Mouse (Mus musculus) heart, embryonic 13.5 days (tissue): ENCODE results near the gene Clca1. TPM values are rescaled to one million over a fixed set of nuclear protein-coding genes. Genes with fewer than 3 reads are reported as not detected.

ENCODE experiments used
- ATAC-seq: fragments of 200-750 bp; cut with Nextera tagmentation; 2 replicates; pipeline ENCODE4 v1.8.0; 2017; ENCODE audit warnings: moderate TSS enrichment; ENCODE audit not compliant: insufficient number of reproducible peaks, low FRiP score, low TSS enrichment; ENCODE audit errors: extremely low read depth
- H3K27ac ChIP-seq: fragments of 300-500 bp; sonication (generic); replicated peaks from 2 replicates; pipeline ENCODE4 v1.5.1; 2015; ENCODE audit warnings: moderate library complexity, mild to moderate bottlenecking, inconsistent platforms
- H3K27me3 ChIP-seq: fragments of 300-500 bp; sonication (generic); replicated peaks from 2 replicates; pipeline ENCODE4 v1.6.1; 2015; ENCODE audit warnings: mild to moderate bottlenecking, inconsistent platforms
- H3K36me3 ChIP-seq: fragments of 300-500 bp; sonication (generic); 2 replicates; pipeline ENCODE4 v1.6.1; 2015; ENCODE audit warnings: mild to moderate bottlenecking, inconsistent platforms
- H3K4me1 ChIP-seq: fragments of 300-500 bp; sonication (generic); 2 replicates; pipeline ENCODE4 v1.6.1; 2015; ENCODE audit warnings: inconsistent platforms
- H3K4me2 ChIP-seq: fragments of 300-500 bp; sonication (generic); 2 replicates; pipeline ENCODE4 v1.6.1; 2015; ENCODE audit warnings: inconsistent platforms, mild to moderate bottlenecking, moderate library complexity
- H3K4me3 ChIP-seq: fragments of 300-500 bp; sonication (generic); 2 replicates; pipeline ENCODE4 v1.5.1; 2015; ENCODE audit warnings: moderate library complexity, mild to moderate bottlenecking, inconsistent platforms
- H3K9ac ChIP-seq: fragments of 300-500 bp; sonication (generic); 2 replicates; pipeline ENCODE4 v1.6.1; 2015; ENCODE audit warnings: inconsistent platforms, mild to moderate bottlenecking, moderate library complexity
- H3K9me3 ChIP-seq: fragments of 300-500 bp; sonication (generic); 2 replicates; pipeline ENCODE4 v1.6.1; 2016; ENCODE audit warnings: inconsistent platforms
- WGBS: fragments of 180-500 bp; shearing (Covaris S2); methylation state at CpG from one replicate; pipeline ENCODE4 v1.1.7; 2015; ENCODE audit warnings: mixed read lengths; 5-methylcytosine and 5-hydroxymethylcytosine counted together
- polyA plus RNA-seq: library from polyadenylated mRNA; unstranded; fragments of >200 nt; fragmentation: Nextera tagmentation; extraction: Ambion mirVana; gene quantifications from 2 replicates; pipeline ENCODE4 v1.2.1, GENCODE M21; 2015

The Clca1 gene
- polyA plus RNA-seq, 1 experiment from 2014 or later: not detected

DNA sequence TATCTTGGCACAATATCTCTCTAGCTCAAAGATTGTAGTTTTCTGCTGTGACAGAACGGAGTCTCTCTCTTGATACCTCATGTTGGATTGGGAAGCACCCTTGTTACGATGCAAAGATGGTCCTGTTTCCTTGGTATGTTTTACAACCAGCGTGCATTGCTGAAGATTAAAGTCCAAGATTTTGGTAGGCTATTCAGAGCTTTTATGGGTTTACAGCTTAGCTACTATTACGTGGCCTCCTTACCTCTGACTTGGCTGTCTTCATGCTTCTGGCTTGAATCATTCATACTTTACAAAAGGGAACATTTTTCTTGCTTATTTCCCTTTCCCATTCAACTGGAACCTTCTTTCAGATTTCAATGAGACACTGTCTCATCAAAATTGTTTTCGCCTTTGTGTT lies 39.5 kb downstream of the Clca1 start:
- 84% methylated on average over 5 of the region's 5 CpGs for WGBS
- no peak for ATAC-seq
- H3K9ac ChIP-seq: no peak overlapping the region
- H3K4me3 ChIP-seq: no peak overlapping the region
- H3K9me3 ChIP-seq: no peaks in the 10 kb centered on the region
- H3K4me1 ChIP-seq: no peaks in the 10 kb centered on the region
- no peaks in the 10 kb centered on the region for H3K27me3 ChIP-seq
- H3K27ac ChIP-seq: no peak overlapping the region
- H3K4me2 ChIP-seq: no peak overlapping the region
- H3K36me3 ChIP-seq: no peaks in the 10 kb centered on the region

DNA sequence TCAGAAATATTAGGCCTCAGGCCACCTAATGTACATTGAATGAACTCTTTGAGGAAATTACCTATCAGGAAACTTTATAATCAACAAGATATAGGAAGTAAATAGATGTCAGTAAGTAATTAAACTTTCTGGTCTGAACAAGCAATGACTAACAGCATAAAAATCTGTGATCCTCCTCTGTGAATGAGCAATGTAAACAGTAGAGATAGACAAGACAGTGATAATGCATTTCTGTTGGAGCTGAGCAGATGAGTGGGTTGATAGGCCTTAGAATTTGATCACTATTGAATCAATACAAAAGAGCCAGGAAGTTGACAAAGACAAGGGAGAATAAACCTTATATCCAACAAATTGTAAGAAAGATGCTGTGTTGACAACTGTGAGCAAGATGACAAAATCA lies 40.0 kb downstream of the Clca1 start:
- no peak for ATAC-seq
- Histone ChIP-seq H3K27ac (no peak overlapping the region), H3K4me1 (no peaks in the 10 kb centered on the region), H3K4me3 (no peak overlapping the region), H3K9ac (no peak overlapping the region), H3K27me3 (no peaks in the 10 kb centered on the region), H3K36me3 (no peaks in the 10 kb centered on the region), H3K9me3 (no peaks in the 10 kb centered on the region), H3K4me2 (no peak overlapping the region)

DNA sequence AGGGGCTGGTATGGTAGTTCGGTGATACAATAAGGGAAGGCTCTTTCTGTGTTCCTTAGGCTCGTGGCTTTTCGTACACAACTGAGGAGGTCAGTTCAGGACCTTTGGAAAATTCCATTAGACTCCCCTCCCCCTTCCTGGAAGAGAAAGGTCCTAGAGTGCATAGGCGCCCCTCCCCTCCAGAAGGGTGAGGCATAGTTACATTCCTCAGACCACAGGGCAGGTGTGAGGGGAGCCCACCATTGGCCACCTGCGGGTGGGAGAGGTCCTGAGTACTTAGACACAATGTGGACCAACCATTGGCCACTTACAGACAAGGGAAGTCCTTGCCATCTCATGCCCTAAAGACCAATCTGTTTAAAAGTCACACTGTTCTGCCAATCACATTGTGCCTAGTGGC lies 46.7 kb downstream of the Clca1 start:
- Histone ChIP-seq H3K9me3 (no peaks in the 10 kb centered on the region), H3K4me2 (no peak overlapping the region), H3K4me3 (no peak overlapping the region), H3K36me3 (no peaks in the 10 kb centered on the region), H3K27me3 (no peaks in the 10 kb centered on the region), H3K4me1 (no peaks in the 10 kb centered on the region), H3K27ac (no peak overlapping the region), H3K9ac (no peak overlapping the region)
- no peak; the same call in 1 of the 2 replicates for ATAC-seq
- 64% methylated on average over 5 of the region's 5 CpGs for WGBS

DNA sequence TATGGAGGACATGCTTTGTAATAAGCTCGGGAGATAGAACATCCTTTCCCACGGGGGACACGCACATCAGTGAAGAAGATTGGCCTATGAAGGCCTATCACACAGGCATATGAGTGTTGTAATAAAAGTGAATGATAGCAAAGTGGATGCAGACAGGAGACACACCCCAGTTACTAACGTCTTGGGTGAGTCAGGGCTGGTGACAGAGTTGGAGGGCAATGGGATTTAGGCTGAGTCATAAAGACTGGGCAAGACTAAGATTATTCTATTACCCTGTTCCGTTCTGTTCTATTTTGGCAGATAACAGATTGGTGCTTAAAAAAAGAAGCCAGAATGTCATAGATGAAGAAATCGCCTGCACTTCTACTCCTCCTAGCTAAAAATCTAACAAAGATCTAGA lies 52.0 kb downstream of the Clca1 start:
- no peak for ATAC-seq
- no peaks in the 10 kb centered on the region for H3K36me3 ChIP-seq
- H3K27ac ChIP-seq: no peak overlapping the region
- no peaks in the 10 kb centered on the region for H3K9me3 ChIP-seq
- H3K27me3 ChIP-seq: no peaks in the 10 kb centered on the region
- H3K4me1 ChIP-seq: no peaks in the 10 kb centered on the region
- H3K9ac ChIP-seq: no peak overlapping the region
- H3K4me3 ChIP-seq: no peak overlapping the region
- WGBS: 67% methylated on average over 6 of the region's 6 CpGs
- no peak overlapping the region for H3K4me2 ChIP-seq

DNA sequence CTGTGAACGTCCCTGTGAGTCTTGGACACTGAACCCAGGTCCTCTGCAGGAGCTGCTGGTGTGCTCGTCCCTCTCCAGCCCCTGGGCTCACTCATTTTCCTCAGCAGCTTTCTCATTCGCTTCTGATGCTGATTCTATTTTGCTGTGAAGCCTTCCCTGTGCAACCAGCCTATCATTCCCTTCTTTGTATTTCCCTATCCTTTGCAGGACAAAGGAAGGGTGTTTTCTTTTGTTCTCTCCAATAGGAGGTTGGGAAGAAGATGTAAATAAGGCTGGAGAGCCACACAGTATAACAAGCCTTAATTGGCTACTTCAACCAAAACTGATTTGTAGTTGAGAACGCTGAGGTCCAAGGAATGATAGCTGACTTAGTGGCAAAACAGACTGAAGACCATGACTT lies 54.9 kb downstream of the Clca1 start:
- no peaks in the 10 kb centered on the region for H3K27me3 ChIP-seq
- no peak overlapping the region for H3K27ac ChIP-seq
- H3K36me3 ChIP-seq: no peaks in the 10 kb centered on the region
- H3K4me3 ChIP-seq: no peak overlapping the region
- no peaks in the 10 kb centered on the region for H3K4me1 ChIP-seq
- H3K9ac ChIP-seq: no peak overlapping the region
- no peak overlapping the region for H3K4me2 ChIP-seq
- 53% methylated on average over 4 of the region's 4 CpGs for WGBS
- H3K9me3 ChIP-seq: no peaks in the 10 kb centered on the region
- no peak for ATAC-seq

DNA sequence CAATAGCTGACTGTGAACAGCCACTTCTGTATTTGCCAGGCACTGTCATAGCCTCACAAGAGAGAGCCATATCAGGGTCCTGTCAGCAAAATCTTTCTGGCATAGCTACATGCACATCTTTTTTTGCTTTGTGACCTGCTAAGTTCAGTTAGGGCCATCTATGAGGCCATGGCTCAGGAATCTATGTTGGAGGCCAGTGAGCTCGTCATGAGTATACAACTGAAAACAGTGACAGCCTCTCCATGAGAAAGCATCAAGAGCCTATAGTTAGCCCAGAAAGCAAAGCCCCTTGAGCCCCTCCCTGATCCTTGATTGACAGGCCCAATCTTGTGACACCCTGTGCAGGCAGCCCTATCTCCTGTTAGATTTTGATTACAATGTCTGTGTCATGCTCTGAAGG lies 56.5 kb downstream of the Clca1 start:
- Histone ChIP-seq H3K9me3 (no peaks in the 10 kb centered on the region), H3K27me3 (no peaks in the 10 kb centered on the region), H3K4me1 (no peaks in the 10 kb centered on the region), H3K4me3 (no peak overlapping the region), H3K9ac (no peak overlapping the region), H3K27ac (no peak overlapping the region), H3K4me2 (no peak overlapping the region), H3K36me3 (no peaks in the 10 kb centered on the region)
- WGBS: 23% methylated on average over 1 of the region's 1 CpGs
- no peak for ATAC-seq

DNA sequence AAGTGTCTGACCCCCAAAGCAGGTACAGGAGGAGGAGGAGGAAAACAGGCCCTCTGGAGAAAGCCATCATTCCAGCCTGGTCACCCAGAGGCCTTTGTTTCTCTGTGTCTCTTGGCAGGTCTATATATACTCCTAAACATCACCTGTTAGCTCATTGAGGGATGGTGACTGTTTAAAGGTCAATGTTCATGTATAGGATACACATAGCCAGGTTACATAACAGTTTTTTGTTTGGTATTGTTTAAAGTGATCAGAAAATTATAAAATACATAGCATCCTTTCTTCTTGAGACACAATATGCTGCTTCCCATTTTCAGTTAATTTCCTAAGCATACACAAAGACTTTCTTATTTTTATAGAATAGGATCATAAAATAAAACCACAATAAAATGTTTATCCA lies 57.6 kb downstream of the Clca1 start, which contains the start of gene Clca4a:
Gene Clca4a (minus strand): TSS at position 101 of the 400 bp plus-strand sequence.
- Histone ChIP-seq H3K27me3 (no peaks in the 10 kb centered on the region), H3K4me3 (no peak within 1 kb of the TSS), H3K4me2 (no peak within 1 kb of the TSS), H3K9me3 (no peaks in the 10 kb centered on the region), H3K27ac (no peak within 1 kb of the TSS), H3K36me3 (no peaks in the 10 kb centered on the region), H3K4me1 (no peaks in the 10 kb centered on the region), H3K9ac (no peak within 1 kb of the TSS)
- ATAC-seq: no peak

DNA sequence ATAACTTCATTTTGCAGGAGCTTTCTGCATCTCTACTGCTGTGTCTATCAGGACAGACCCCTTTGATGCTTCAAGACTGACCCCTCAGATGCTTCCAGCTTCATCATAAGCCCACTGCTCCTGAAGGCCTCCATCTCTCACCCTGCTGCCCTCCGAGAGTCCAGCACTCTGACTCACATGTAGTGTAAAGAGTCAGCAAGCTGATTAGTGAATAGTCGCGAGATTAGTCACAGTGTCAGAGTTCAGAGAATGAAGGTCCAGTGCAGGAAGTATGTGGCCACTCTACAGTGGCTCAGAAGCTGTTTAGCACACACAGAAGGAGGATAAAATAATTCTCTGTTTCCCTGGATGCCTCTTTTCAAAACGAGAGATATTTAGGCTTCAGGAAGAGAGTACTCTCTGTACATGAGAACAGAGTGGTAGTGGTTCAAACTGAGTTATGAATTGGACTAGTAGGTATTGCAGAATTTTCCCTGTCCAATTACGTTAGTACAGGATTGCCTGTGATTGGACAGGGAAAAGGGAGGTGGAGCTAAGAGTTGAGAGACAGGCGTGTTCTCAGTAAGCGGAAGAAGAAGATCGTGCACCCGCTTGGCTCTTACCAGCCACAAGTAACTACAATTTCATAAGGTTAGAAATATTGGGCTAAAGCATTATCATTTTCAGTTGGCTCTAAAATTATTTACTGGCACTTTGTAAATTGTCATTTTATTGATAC lies 60.9 kb downstream of the Clca1 start:
- Histone ChIP-seq H3K9me3 (no peaks in the 10 kb centered on the region), H3K4me2 (no peak overlapping the region), H3K4me1 (no peaks in the 10 kb centered on the region), H3K27ac (no peak overlapping the region), H3K9ac (no peak overlapping the region), H3K4me3 (no peak overlapping the region), H3K36me3 (no peaks in the 10 kb centered on the region), H3K27me3 (no peaks in the 10 kb centered on the region)
- no peak for ATAC-seq
- WGBS: 60% methylated on average over 9 of the region's 9 CpGs

DNA sequence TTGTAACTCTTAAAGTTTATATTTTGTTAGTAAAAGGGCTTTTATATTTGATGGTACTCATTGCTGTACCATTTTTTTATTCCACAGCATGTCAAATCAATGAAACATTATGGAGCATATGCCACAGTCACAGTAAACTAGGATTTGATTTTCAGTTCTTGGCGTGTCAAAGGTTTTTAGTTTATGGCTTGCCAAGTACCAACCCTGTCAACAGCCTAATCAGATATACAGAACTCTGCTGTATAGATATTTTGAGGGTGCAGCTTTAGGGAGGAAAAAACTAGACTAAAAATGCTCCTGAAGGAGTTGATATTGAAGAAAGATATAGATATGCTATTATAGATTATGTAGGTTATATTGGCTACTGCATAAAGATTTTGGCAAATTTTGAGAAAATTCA lies 62.8 kb downstream of the Clca1 start:
- whole genome bisulfite sequencing: 73% methylated on average over 1 of the region's 1 CpGs
- H3K4me3 ChIP-seq: no peak overlapping the region
- H3K27me3 ChIP-seq: no peaks in the 10 kb centered on the region
- H3K9me3 ChIP-seq: no peaks in the 10 kb centered on the region
- H3K27ac ChIP-seq: no peak overlapping the region
- no peaks in the 10 kb centered on the region for H3K4me1 ChIP-seq
- H3K36me3 ChIP-seq: no peaks in the 10 kb centered on the region
- ATAC-seq: no peak
- H3K9ac ChIP-seq: no peak overlapping the region
- H3K4me2 ChIP-seq: no peak overlapping the region

DNA sequence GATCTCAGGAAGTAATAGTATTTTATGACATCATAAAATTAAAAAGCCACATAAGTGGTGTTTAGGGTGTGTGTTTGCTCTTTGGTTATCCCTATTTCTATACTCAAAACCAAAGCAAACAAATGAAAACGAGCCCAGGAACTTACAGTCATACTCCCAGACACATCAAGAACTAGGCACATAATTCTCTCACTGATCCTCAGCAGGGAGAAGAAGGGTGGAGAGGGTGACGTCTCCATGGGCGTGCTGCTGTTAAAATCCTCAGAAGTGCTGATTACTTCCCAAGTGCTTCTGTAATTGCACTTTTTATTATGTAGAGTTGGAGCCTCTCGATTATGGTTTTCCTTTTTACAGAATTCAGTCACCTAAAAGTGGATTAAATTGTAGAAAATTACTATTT lies 66.5 kb downstream of the Clca1 start:
- Histone ChIP-seq H3K27ac (no peak overlapping the region), H3K36me3 (no peaks in the 10 kb centered on the region), H3K9me3 (no peaks in the 10 kb centered on the region), H3K9ac (no peak overlapping the region), H3K4me2 (no peak overlapping the region), H3K4me3 (no peak overlapping the region), H3K4me1 (no peaks in the 10 kb centered on the region), H3K27me3 (no peaks in the 10 kb centered on the region)
- ATAC-seq: no peak
- 59% methylated on average over 4 of the region's 4 CpGs for WGBS
